In the genomic region with DNA sequence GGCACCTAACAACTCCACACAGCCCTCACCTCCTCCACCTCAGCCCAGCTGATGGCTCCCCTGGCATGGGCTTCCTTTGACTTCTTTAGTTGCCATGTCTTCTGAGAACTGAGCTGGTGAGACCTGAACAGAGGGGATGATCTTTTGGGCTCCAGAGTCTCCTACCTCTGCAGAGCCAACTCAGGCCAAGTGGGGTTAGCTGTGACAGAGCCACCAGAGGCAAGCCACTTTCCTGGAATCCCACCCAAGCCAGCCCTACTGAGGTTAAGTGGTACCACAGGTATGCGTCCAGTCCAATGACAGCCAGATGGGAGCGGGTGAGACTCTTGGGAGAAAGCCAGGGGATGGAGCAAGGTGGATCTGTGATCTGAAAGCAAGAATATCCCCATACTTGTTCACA, we compare ENCODE assay signal across 10 mouse cellular contexts. TPM values are rescaled to one million over a fixed set of nuclear protein-coding genes. Genes with fewer than 3 reads are reported as not detected.
DNase-seq lines count a peak whose midpoint lies in the region; ATAC-seq and TF ChIP-seq lines count a peak whose summit lies in the region.
"Had no signal": no experiment of that assay in that cellular context is flagged by ENCODE, and none has a peak within 500 bp of the region (broad histone marks: within the 10 kb centered on the region; RNA-seq: fewer than 3 reads in every experiment).

No protein-coding gene starts in this region.

- no peak for DNase-seq in gastrocnemius, adult 2 months
- no peak for DNase-seq in gastrocnemius, postnatal 14 days
- DNase-seq in limb, embryonic 10.5 days (ENCODE audit: low spot score): no peak
- no peak for DNase-seq in thymus, adult 18-20 months
- DNase-seq: adrenal gland, postnatal 25 days; lung, postnatal 36 days had no signal

- no peaks in the 10 kb centered on the region for H3K27me3 ChIP-seq in limb, embryonic 12.5 days
- no peaks in the 10 kb centered on the region for H3K27me3 ChIP-seq in limb, embryonic 10.5 days (ENCODE audit: low read depth, poor library complexity, severe bottlenecking)
- no peaks in the 10 kb centered on the region for H3K27me3 ChIP-seq in embryonic facial prominence, embryonic 13.5 days
- no peaks in the 10 kb centered on the region for H3K27me3 ChIP-seq in liver, embryonic 15.5 days

- no peak overlapping the region for H3K27ac ChIP-seq in gastrocnemius, adult 2 months
- no peak overlapping the region for H3K27ac ChIP-seq in limb, embryonic 12.5 days
- H3K27ac ChIP-seq in limb, embryonic 10.5 days: no peak overlapping the region
- H3K27ac ChIP-seq in embryonic facial prominence, embryonic 13.5 days: no peak overlapping the region
- no peak overlapping the region for H3K27ac ChIP-seq in liver, embryonic 15.5 days (replicated peaks)

- H3K9me3 ChIP-seq in limb, embryonic 12.5 days: no peaks in the 10 kb centered on the region
- H3K9me3 ChIP-seq in limb, embryonic 10.5 days (replicated peaks): no peaks in the 10 kb centered on the region
- no peaks in the 10 kb centered on the region for H3K9me3 ChIP-seq in embryonic facial prominence, embryonic 13.5 days
- H3K9me3 ChIP-seq in liver, embryonic 15.5 days (replicated peaks): no peaks in the 10 kb centered on the region

- intact Hi-C loops in gastrocnemius, adult 2 months (cut with DNase I): no loop called here
- intact Hi-C loops in gastrocnemius, postnatal 14 days (cut with DNase I; ENCODE audit: low total_unique reads): no loop called here

- H3K4me2 ChIP-seq in limb, embryonic 12.5 days: no peak overlapping the region
- H3K4me2 ChIP-seq in embryonic facial prominence, embryonic 13.5 days: peak overlapping the region; percentile 98; the same call in 1 of the 2 replicates
- peak overlapping the region; percentile 87 for H3K4me2 ChIP-seq in liver, embryonic 15.5 days

- H3K9ac ChIP-seq in limb, embryonic 12.5 days (replicated peaks): 0 out of 2 replicates have a peak overlapping the region, but pooled peaks have one; percentile 0
- no peak overlapping the region; the same call in 1 of the 2 replicates for H3K9ac ChIP-seq in embryonic facial prominence, embryonic 13.5 days
- H3K9ac ChIP-seq in liver, embryonic 15.5 days: peak overlapping the region; percentile 92; the same call in 1 of the 2 replicates

- TF ChIP-seq CTCF in gastrocnemius, adult 2 months (IDR thresholded peaks at IDR 0.05): no peak

- H3K36me3 ChIP-seq in limb, embryonic 12.5 days: peaks cover 60% of the 10 kb centered on the region
- H3K36me3 ChIP-seq in limb, embryonic 10.5 days: peaks cover 72% of the 10 kb centered on the region
- H3K36me3 ChIP-seq in embryonic facial prominence, embryonic 13.5 days: peaks cover 62% of the 10 kb centered on the region
- H3K36me3 ChIP-seq in liver, embryonic 15.5 days (replicated peaks): peaks cover 75% of the 10 kb centered on the region

- ATAC-seq in limb, embryonic 12.5 days (ENCODE audit: insufficient number of reproducible peaks, insufficient read depth, low FRiP score, low TSS enrichment, low read depth): no peak
- ATAC-seq in embryonic facial prominence, embryonic 13.5 days (ENCODE audit: insufficient number of reproducible peaks, insufficient read depth, low FRiP score, low TSS enrichment, low read depth): no peak
- ATAC-seq in liver, embryonic 15.5 days (ENCODE audit: insufficient read depth): no peak
- ATAC-seq: CD4-positive, CD25-positive, alpha-beta regulatory T cell, adult 4 months had no signal

- WGBS in limb, embryonic 12.5 days: 92% methylated on average over 2 of the region's 2 CpGs
- 97% methylated on average over 2 of the region's 2 CpGs for WGBS in limb, embryonic 10.5 days
- 97% methylated on average over 2 of the region's 2 CpGs for WGBS in embryonic facial prominence, embryonic 13.5 days
- WGBS in liver, embryonic 15.5 days (ENCODE audit: insufficient replicate concordance): 91% methylated on average over 2 of the region's 2 CpGs

- H3K4me1 ChIP-seq in limb, embryonic 12.5 days (replicated peaks): peaks cover 41% of the 10 kb centered on the region
- H3K4me1 ChIP-seq in limb, embryonic 10.5 days: peaks cover 38% of the 10 kb centered on the region
- peaks cover 41% of the 10 kb centered on the region for H3K4me1 ChIP-seq in embryonic facial prominence, embryonic 13.5 days
- H3K4me1 ChIP-seq in liver, embryonic 15.5 days (replicated peaks): peaks cover 74% of the 10 kb centered on the region

- H3K4me3 ChIP-seq in gastrocnemius, adult 2 months: peak overlapping the region; percentile 80
- H3K4me3 ChIP-seq in limb, embryonic 12.5 days (replicated peaks): peak overlapping the region; percentile 11; the same call in 1 of the 2 replicates
- H3K4me3 ChIP-seq in limb, embryonic 10.5 days: no peak overlapping the region; the same call in 1 of the 2 replicates
- peak overlapping the region; percentile 89 for H3K4me3 ChIP-seq in embryonic facial prominence, embryonic 13.5 days
- H3K4me3 ChIP-seq in liver, embryonic 15.5 days (replicated peaks): no peak overlapping the region; the same call in 1 of the 2 replicates

RNA-seq across cellular contexts. Expression of gene Eme2, which starts 1.6 kb away (rescaled TPM):
- total RNA-seq in gastrocnemius, adult 2 months (2021): 10 to 100 TPM in 1 of 2 experiments, 1 to 10 TPM in 1; 9.3 to 10.9 TPM
- total RNA-seq in gastrocnemius, postnatal 14 days (2021): 10 to 100 TPM; 13.9 to 14.5 TPM
- 32.8 and 47.1 TPM in 2 replicates for polyA plus RNA-seq in limb, embryonic 12.5 days (2016; fragmentation: Nextera tagmentation; extraction: Ambion mirVana)
- 22.1 and 30.6 TPM in 2 replicates for polyA plus RNA-seq in limb, embryonic 10.5 days (2016; fragmentation: Nextera tagmentation; extraction: Ambion mirVana)
- 31.9 and 34.4 TPM in 2 replicates for polyA plus RNA-seq in embryonic facial prominence, embryonic 13.5 days (2015; fragmentation: Nextera tagmentation; extraction: Ambion mirVana)
- 11.5 and 13.0 TPM in 2 replicates for polyA plus RNA-seq in liver, embryonic 15.5 days (2015; fragmentation: Nextera tagmentation; extraction: Ambion mirVana)

RNA-seq across cellular contexts. Expression of gene Mrps34, which starts 1.6 kb away (rescaled TPM):
- total RNA-seq in gastrocnemius, adult 2 months (2021): 10 to 100 TPM; 75.8 to 95.7 TPM
- 100 to 1,000 TPM; 118 to 120 TPM for total RNA-seq in gastrocnemius, postnatal 14 days (2021)
- polyA plus RNA-seq in limb, embryonic 12.5 days (2016; fragmentation: Nextera tagmentation; extraction: Ambion mirVana): 89.5 and 94.8 TPM in 2 replicates
- polyA plus RNA-seq in limb, embryonic 10.5 days (2016; fragmentation: Nextera tagmentation; extraction: Ambion mirVana): 104 and 105 TPM in 2 replicates
- 86.1 and 93.0 TPM in 2 replicates for polyA plus RNA-seq in embryonic facial prominence, embryonic 13.5 days (2015; fragmentation: Nextera tagmentation; extraction: Ambion mirVana)
- 52.3 and 52.8 TPM in 2 replicates for polyA plus RNA-seq in liver, embryonic 15.5 days (2015; fragmentation: Nextera tagmentation; extraction: Ambion mirVana)

RNA-seq across cellular contexts. Expression of gene Nme3, which starts 3.0 kb away (rescaled TPM):
- total RNA-seq in gastrocnemius, adult 2 months (2021): 10 to 100 TPM; 10.2 to 13.1 TPM
- 1 to 10 TPM; 7.6 to 9.0 TPM for total RNA-seq in gastrocnemius, postnatal 14 days (2021)
- 46.2 and 46.5 TPM in 2 replicates for polyA plus RNA-seq in limb, embryonic 12.5 days (2016; fragmentation: Nextera tagmentation; extraction: Ambion mirVana)
- polyA plus RNA-seq in limb, embryonic 10.5 days (2016; fragmentation: Nextera tagmentation; extraction: Ambion mirVana): 43.6 and 47.0 TPM in 2 replicates
- 48.9 and 58.2 TPM in 2 replicates for polyA plus RNA-seq in embryonic facial prominence, embryonic 13.5 days (2015; fragmentation: Nextera tagmentation; extraction: Ambion mirVana)
- 53.4 and 60.1 TPM in 2 replicates for polyA plus RNA-seq in liver, embryonic 15.5 days (2015; fragmentation: Nextera tagmentation; extraction: Ambion mirVana)

RNA-seq across cellular contexts. Expression of gene Spsb3, which starts 6.8 kb away (rescaled TPM):
- 10 to 100 TPM; 30.4 to 37.7 TPM for total RNA-seq in gastrocnemius, adult 2 months (2021)
- 10 to 100 TPM; 24.4 to 29.2 TPM for total RNA-seq in gastrocnemius, postnatal 14 days (2021)
- polyA plus RNA-seq in limb, embryonic 12.5 days (2016; fragmentation: Nextera tagmentation; extraction: Ambion mirVana): 40.4 and 46.1 TPM in 2 replicates
- 48.0 and 50.8 TPM in 2 replicates for polyA plus RNA-seq in limb, embryonic 10.5 days (2016; fragmentation: Nextera tagmentation; extraction: Ambion mirVana)
- polyA plus RNA-seq in embryonic facial prominence, embryonic 13.5 days (2015; fragmentation: Nextera tagmentation; extraction: Ambion mirVana): 39.3 and 43.2 TPM in 2 replicates
- polyA plus RNA-seq in liver, embryonic 15.5 days (2015; fragmentation: Nextera tagmentation; extraction: Ambion mirVana): 45.2 and 48.4 TPM in 2 replicates

RNA-seq across cellular contexts. Expression of gene Nubp2, which starts 7.1 kb away (rescaled TPM):
- 10 to 100 TPM; 10.5 to 11.3 TPM for total RNA-seq in gastrocnemius, adult 2 months (2021)
- 10 to 100 TPM; 12.5 to 14.6 TPM for total RNA-seq in gastrocnemius, postnatal 14 days (2021)
- 50.1 and 53.2 TPM in 2 replicates for polyA plus RNA-seq in limb, embryonic 12.5 days (2016; fragmentation: Nextera tagmentation; extraction: Ambion mirVana)
- 72.7 and 79.7 TPM in 2 replicates for polyA plus RNA-seq in limb, embryonic 10.5 days (2016; fragmentation: Nextera tagmentation; extraction: Ambion mirVana)
- polyA plus RNA-seq in embryonic facial prominence, embryonic 13.5 days (2015; fragmentation: Nextera tagmentation; extraction: Ambion mirVana): 46.3 and 51.5 TPM in 2 replicates
- 68.1 and 73.5 TPM in 2 replicates for polyA plus RNA-seq in liver, embryonic 15.5 days (2015; fragmentation: Nextera tagmentation; extraction: Ambion mirVana)

Comparison
In these comparisons a context has a peak if more than half of its experiments do, and no peak if none do; other contexts are left out.
1. H3K4me3 ChIP-seq: peak in gastrocnemius, adult 2 months (single experiment), limb, embryonic 12.5 days (single experiment) and embryonic facial prominence, embryonic 13.5 days (single experiment); none in limb, embryonic 10.5 days (single experiment) and liver, embryonic 15.5 days (single experiment).